Mouse (Mus musculus) erythroblast, embryonic 14.5 days (primary cell): ENCODE data around the gene Shld2.

ENCODE experiments used
- GATA1 ChIP-seq: IDR thresholded peaks from 2 replicates; pipeline ENCODE4 v1.6.1; 2012; ENCODE audit warnings: low read length, inconsistent platforms, mixed read lengths
- TAL1 ChIP-seq: IDR thresholded peaks from 3 replicates; pipeline ENCODE4 v1.6.1; 2012; ENCODE audit warnings: low read length, inconsistent platforms, mixed read lengths

- no peak for TF ChIP-seq TAL1
- no peak for TF ChIP-seq GATA1
Observed at GRCm38 (mm10) chr14:34314796-34315195, 4.5 kb upstream of the Shld2 start.
